Mouse (Mus musculus): Measurements from ENCODE around the gene Rftn1.

The Rftn1 gene

DNA sequence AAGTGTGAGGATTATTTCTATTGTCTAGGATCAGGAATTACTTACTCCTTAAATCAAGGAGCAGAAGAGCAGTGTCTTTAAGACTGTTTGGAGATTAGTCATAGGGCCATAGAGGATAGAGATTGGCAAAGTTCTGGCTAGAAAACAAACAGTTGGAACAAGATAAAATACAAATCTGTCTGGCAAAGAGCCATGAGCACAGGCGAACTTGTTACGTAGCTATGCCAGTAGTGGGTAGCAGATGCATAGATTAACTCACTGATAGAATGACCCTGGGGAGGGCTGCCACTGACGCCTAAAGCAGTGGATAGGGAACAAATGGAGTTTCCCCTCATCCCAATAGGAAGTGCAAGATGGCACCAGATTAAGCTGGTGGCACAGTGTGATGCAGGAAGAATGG, 97.1 kb downstream of the Rftn1 start:
- no peak for DNase-seq (ENCODE audit: low spot score)

GRCm38 (mm10) chr17:50092848-50093247, 97.6 kb downstream of the Rftn1 start:
- DNase-seq (ENCODE audit: low spot score): no peak

DNA sequence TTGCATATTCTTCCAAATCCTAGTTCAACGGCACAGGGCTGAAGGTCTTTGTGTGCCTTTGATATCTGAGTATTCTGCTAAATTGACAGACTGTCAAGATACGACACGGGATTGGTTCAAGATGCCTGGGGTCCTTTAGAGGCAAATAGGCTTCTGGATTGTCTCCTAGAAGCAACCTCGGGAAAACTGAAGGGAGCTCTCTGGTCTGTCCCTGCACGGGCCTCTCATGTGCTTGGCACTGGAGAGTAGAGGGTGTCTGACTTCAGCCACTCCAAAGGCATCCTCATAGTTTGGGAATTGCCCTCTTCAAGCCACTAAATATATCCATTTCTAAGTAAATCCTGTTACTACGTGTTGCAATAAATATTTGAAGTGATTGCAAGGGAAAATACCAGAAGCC, 98.6 kb downstream of the Rftn1 start:
- no peak for DNase-seq (ENCODE audit: low spot score)

GRCm38 (mm10) chr17:50089725-50090124, 100.7 kb downstream of the Rftn1 start:
- DNase-seq (ENCODE audit: low spot score): no peak

- no peak for DNase-seq (ENCODE audit: low spot score)
Observed at GRCm38 (mm10) chr17:50088054-50088453, 102.4 kb downstream of the Rftn1 start.

DNA sequence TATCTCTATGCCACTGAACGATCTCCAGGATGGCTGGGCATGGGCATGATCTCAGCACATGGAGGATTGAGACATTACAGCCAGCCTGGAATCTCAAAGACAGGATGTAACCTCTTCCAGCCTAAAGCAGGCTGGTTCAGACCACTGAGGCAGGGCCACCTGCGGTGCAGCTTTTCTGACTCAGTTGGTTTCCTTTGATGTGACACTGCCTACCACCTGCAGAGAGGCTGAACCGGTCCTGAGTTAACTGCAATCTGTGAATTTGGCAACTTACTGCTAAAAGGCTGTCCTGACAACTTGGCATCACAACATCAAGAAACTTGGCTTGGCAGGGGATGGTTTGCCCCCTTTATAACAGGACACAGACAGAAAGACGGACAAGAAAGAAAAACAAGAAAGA, 103.6 kb downstream of the Rftn1 start:
- DNase-seq (ENCODE audit: low spot score): no peak

- no peak for DNase-seq (ENCODE audit: low spot score)
Observed at GRCm38 (mm10) chr17:50084721-50085120, 105.8 kb downstream of the Rftn1 start.

- no peak for DNase-seq (ENCODE audit: low spot score)
Observed at GRCm38 (mm10) chr17:50083937-50084336, 106.5 kb downstream of the Rftn1 start.

DNA sequence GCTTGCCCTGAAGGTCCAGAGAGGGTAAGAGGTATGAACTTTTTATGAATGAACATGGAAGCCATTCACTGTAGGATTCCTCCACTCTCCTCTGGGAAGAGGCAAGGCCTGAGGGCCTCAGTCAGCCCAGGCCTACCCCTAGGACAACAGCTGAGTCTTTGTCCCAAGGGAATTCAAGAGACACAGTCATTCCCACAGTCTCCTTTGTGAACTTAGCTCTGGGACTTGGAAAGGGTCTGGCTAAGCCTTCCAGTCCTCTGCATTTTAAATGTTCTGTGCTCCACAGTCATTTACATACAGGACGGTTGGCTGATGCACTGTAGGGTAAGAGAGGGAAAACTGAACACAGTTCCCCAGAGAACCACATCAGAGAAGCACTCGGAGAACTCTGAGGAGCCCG, 107.5 kb downstream of the Rftn1 start:
- no peak for DNase-seq (ENCODE audit: low spot score)

GRCm38 (mm10) chr17:50081647-50082046, 108.8 kb downstream of the Rftn1 start:
- DNase-seq (ENCODE audit: low spot score): no peak

GRCm38 (mm10) chr17:50080991-50081390, 109.5 kb downstream of the Rftn1 start:
- DNase-seq (ENCODE audit: low spot score): no peak

DNA sequence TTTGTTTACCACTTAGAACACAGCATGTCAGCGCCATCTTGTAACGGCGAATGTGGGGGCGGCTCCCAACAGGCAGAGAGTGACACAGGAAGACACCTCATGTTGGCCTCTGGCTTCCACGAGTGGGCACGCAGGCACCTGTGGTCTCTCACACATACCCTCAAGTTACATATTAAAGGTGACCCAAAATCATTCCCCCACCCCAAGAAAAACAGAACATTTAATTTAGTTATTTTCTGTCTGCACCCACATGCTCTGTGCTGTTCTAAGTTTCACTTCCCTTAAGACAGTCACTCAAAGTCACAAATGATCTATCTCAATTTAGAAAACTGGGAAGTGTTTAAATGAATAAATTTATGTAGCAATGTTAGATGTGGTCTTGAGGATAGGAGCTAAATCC, 111.7 kb downstream of the Rftn1 start:
- DNase-seq (ENCODE audit: low spot score): no peak

DNA sequence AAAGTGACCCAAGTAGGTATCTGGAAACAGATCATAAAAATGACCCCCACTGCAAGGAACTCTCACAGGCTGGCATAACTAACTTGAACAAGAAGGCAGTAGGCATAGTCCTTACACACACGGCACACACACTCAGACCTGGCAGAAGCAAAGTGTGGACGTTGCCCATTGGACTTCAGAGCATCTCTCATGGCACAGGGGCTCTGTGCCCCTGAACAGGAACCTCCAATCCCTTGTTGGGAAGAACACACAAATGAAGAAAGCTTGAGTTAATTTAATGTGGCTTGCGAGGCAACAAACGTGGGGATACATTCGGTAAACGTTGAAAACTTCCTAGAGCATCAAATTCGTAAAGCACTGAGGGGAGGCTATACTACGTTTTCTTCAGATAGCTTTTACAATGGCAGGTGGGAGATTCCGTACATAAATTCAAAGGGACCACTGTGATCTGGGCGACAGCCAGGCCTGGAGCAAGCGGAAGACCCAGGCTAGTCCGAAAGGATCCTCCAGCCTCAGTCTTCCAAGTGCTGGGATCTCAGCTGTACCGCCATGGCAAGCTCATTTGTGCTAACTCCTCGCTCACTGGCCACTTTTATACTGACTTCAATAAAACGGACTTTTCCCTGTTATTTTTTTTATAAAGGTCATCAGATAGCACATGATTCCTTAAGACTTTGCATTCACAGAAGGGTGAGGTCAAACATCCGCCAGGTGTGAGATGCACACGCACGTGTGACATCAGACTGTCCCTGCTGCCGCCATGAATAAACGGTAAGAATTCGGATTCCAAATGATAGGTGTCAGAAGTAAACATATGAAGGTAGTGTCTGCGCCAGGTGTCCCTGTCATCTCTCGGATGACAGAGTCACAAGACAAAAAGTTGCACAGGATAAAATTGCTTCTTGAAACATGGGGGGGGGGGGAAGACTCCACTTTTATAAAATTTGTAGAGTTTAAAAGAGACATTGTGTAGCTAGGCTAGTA, 117.2 kb downstream of the Rftn1 start:
- DNase-seq (ENCODE audit: low spot score): no peak

DNA sequence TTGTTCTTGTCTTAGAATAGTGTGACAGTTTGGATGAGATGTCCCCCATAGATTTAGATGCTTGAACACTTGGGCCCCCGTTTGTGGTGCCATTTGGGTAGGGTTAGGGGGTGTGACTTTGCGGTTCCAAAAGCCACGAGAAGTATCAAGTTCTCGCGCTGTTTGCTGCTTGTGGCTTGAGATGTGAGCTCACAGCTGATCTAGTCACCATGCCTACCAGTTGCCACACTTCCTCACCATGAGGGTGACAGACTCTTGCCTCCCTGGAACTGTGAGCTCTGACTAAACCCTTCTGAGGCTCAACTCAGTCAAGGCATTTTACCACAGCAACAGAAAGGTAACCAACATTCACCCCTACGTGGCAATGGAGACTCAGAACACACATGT, 118.9 kb downstream of the Rftn1 start:
- peak; percentile 55 for DNase-seq (ENCODE audit: low spot score)

DNA sequence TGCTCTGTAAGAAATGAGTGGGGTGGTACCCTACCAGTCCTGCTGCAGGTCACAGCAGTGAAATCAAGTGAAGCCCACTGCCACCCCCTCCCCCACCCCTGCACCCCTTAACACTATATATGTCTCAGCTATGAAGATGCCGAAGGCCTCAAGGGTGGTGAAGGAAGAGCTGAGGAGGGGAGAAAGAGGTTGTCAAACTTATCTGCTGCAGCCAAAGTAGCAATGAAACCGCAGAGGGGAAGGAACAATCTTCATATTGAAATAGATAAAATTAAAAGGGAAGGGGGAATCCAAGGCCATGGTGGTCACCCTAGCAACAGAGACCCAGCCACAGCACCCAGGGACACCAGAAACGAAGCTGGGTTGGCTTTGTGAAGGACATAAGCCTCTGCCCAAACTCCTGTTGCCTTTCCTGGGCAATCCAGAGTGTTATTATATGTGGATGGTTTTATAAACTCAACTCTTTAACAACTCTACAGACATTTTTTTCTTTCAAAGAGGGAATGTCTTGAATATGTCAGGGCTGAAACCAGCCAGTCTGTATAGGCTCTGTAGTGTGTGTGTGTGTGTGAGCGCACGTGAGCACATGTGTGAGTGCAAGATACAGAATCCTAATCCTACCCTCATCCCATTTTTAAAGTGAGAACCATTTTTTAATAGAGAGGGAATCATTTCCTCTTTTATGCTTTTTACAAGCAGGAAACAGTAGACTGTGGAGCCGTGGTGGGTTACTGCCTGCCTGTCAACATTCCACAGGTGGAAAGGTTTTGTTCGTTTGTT, 119.5 kb downstream of the Rftn1 start:
- no peak for DNase-seq (ENCODE audit: low spot score)

DNA sequence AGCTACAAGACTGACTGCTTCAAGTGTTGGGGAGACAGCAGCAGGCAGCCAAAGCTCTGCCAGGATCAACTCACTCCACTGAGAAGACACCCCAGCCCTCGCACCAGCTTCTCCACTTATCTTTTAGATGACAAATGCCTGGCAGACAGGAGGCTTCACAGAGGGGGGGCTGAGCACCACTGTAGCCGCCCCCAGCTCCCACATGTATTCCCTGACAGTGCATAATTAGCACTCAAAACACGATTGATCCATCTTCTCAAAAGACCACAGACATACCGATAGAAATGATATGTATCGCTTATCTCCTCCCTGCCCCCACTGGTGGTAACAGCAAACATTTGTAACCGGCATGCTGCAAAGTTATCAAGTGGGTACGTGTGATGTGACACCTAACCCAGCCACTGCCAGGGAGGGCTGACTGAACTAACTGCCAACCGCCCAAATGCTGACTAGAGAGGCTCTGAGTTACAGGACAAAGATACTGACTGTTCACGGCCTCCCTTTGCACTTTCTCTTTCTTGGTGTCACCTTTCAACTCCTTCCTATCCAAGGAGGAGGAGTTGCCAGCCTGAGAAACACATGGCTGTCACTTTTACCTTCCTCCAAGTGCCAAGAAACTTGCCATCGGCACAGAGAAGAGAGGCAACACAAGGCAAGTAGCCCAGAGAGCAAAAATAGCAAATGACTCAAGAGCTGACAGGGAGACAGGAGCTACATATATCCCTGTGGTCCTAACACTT, 120.4 kb downstream of the Rftn1 start:
- no peak for DNase-seq (ENCODE audit: low spot score)

GRCm38 (mm10) chr17:50069205-50069604, 121.3 kb downstream of the Rftn1 start:
- no peak for DNase-seq (ENCODE audit: low spot score)

GRCm38 (mm10) chr17:50068681-50069138, 121.8 kb downstream of the Rftn1 start:
- no peak for DNase-seq (ENCODE audit: low spot score)

DNA sequence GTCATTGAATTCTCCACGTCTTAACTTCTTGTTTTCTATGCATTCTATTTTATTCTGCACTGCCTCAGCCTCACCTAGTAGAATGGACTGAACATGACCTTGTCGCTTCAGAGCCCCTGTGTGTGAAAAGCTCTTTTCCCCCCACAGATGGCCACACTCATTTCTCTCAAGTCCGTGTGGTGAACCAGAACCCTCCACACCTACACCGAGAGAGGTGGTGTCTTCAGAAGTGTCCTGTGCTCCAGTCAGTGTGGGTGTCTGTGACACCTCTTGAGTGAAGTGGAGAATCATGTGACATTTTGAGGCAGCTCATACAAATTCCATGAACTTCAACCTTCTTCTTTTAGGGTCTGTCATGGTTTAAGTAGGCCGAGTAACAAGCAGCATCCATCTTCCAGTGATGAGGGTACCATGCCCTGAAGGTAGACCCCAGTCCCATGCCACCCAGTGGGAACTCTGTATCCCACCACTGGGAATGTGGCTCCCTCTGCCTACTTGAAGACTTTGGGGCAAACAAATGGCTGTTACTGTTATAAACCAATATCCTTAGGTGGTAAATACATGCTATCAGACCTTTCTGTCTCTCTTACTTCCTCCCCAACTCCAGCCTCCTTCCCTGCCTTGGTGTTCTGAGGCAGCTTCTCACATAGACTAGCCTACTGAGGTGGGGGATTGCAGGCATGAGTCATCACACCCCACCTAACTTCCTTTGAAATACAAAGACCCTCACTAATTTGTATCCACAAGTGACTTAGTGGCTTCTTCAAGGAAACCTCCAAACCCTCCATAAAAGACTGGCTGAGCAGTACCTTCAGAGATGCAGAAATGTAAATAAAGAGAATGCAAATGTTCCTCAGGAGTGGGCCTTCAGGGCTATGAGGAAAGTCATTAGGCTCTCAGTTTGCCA, 122.4 kb downstream of the Rftn1 start:
- no peak for DNase-seq (ENCODE audit: low spot score)

- DNase-seq (ENCODE audit: low spot score): no peak
Observed at GRCm38 (mm10) chr17:50066822-50067713, 123.4 kb downstream of the Rftn1 start.
